Mouse (Mus musculus) small intestine, adult 2 months (tissue): ENCODE measurements at regions not wholly inside any gene's neighbourhood (a gene's known extent, or its start where the extent isn't known, plus 50 kb on each side); places are given as distances from the start of the nearest gene placed in this dataset.

Experiments used
- H3K27ac ChIP-seq: fragments of 200-500 bp; 2 replicates; pipeline ENCODE4 v1.5.1; 2012; ENCODE audit warnings: low read depth, low read length, control low read depth, inconsistent platforms; ENCODE audit not compliant: insufficient read depth
- H3K27me3 ChIP-seq: fragments of 200-500 bp; 2 replicates; pipeline ENCODE4 v1.6.1; 2012; ENCODE audit warnings: mild to moderate bottlenecking, moderate library complexity, low read length, inconsistent platforms; ENCODE audit not compliant: control insufficient read depth, insufficient read depth
- H3K36me3 ChIP-seq: fragments of 200-500 bp; 2 replicates; pipeline ENCODE4 v1.6.1; 2012; ENCODE audit warnings: mild to moderate bottlenecking, low read length, control low read depth, inconsistent platforms; ENCODE audit not compliant: control insufficient read depth, insufficient read depth
- H3K4me1 ChIP-seq: fragments of 200-500 bp; 2 replicates; pipeline ENCODE4 v1.6.1; 2012; ENCODE audit warnings: low read length, inconsistent platforms, mixed read lengths; ENCODE audit not compliant: control insufficient read depth, insufficient read depth, insufficient read length
- H3K4me3 ChIP-seq: fragments of 200-500 bp; 2 replicates; pipeline ENCODE4 v1.5.1; 2012; ENCODE audit warnings: low read depth, mild to moderate bottlenecking, control low read depth, inconsistent platforms, low read length, moderate library complexity
- CTCF ChIP-seq: fragments of 200-500 bp; IDR thresholded peaks from 2 replicates; pipeline ENCODE4 v1.5.1; 2012; ENCODE audit warnings: low read depth, mild to moderate bottlenecking, control low read depth, inconsistent platforms, low read length, moderate library complexity, mixed read lengths; ENCODE audit not compliant: insufficient replicate concordance, insufficient read length; ENCODE audit errors: extremely low read depth
- POLR2A ChIP-seq: fragments of 200-500 bp; IDR thresholded peaks from 2 replicates; pipeline ENCODE4 v1.6.1; 2012; ENCODE audit warnings: low read depth, mild to moderate bottlenecking, control low read depth, inconsistent platforms, low read length, moderate library complexity
- WGBS: fragments of 180-500 bp; shearing (Covaris S2); methylation state at CpG from one replicate; pipeline ENCODE4 v1.1.7; 2018; 5-methylcytosine and 5-hydroxymethylcytosine counted together

DNA sequence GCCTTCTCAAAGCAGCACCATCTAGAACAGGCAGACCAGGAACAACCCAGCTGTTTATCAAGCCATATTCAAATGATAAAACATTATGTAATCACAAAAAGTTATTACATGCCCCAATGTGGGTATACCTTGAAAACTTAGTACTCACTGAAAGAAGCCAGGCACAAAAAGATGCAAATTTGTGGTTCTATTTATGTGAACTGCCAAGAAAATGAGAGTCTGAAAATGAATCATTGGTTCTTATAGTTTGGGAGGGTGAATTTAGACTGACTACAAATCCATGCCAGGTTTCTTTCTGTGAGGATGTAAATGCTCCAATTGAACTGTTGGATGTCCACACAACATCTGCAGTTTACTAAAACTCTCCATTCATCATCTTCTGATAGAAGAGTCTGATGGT is 541.2 kb upstream of the Pdzrn3 start:
- Histone ChIP-seq H3K27ac (no peak overlapping the region), H3K4me1 (no peaks in the 10 kb centered on the region), H3K27me3 (no peaks in the 10 kb centered on the region), H3K4me3 (no peak overlapping the region), H3K36me3 (no peaks in the 10 kb centered on the region)
- no peak for TF ChIP-seq POLR2A
- no peak for TF ChIP-seq CTCF

GRCm38 (mm10) chr6:101905029-101905342 is 527.3 kb upstream of the Pdzrn3 start:
- Histone ChIP-seq H3K36me3 (no peaks in the 10 kb centered on the region), H3K4me1 (no peaks in the 10 kb centered on the region), H3K27me3 (no peaks in the 10 kb centered on the region), H3K27ac (no peak overlapping the region), H3K4me3 (no peak overlapping the region)
- 81% methylated on average over 2 of the region's 2 CpGs for WGBS
- TF ChIP-seq POLR2A (no peak), CTCF (no peak)

DNA sequence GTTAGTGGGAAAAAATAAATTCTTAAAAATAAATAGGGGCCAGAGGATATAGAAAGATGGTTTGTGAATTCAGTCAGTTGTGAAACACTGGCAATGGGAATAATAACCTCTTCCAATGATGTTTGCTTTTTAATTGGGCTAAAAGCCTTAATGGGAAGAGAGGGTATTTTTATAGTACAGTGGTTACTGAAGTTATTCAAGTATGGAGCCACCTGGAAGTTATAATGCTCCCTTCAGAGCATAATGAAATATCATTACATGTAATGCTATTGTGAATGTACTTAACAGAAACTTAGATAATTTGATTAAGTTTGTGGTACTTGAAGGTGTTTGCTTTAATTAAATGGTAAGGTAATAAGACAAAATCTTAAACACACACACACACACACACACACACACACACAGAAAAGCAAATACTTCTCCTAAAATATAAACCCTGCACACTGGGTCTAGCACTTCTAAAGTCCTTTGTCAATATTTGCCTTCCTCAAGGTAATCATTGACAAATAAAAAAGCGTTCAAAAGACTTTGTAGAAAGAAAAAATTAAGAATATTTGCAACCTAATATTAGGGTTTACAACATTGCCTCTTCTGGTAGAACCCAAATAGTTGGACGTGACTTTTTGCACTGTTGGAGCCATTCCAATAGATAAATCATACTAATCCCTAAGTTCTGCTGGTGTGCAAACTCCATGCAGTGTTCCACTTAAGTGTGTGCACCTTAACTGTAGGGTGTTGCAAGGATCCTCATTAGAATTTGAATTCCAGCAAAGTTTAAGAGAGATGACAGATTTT is 526.7 kb upstream of the Pdzrn3 start:
- 10% methylated on average over 2 of the region's 2 CpGs for WGBS
- no peaks in the 10 kb centered on the region for H3K4me1 ChIP-seq
- no peak overlapping the region for H3K27ac ChIP-seq
- no peaks in the 10 kb centered on the region for H3K27me3 ChIP-seq
- no peak for TF ChIP-seq POLR2A
- TF ChIP-seq CTCF = no peak
- H3K4me3 ChIP-seq = no peak overlapping the region
- no peaks in the 10 kb centered on the region for H3K36me3 ChIP-seq

- H3K4me1 ChIP-seq = no peaks in the 10 kb centered on the region
- TF ChIP-seq CTCF = no peak
- no peak for TF ChIP-seq POLR2A
- WGBS = 64% methylated on average over 2 of the region's 2 CpGs
- H3K36me3 ChIP-seq = no peaks in the 10 kb centered on the region
- no peaks in the 10 kb centered on the region for H3K27me3 ChIP-seq
- no peak overlapping the region for H3K27ac ChIP-seq
- H3K4me3 ChIP-seq = no peak overlapping the region
Measured at GRCm38 (mm10) chr6:101902276-101902675, 524.6 kb upstream of the Pdzrn3 start.

DNA sequence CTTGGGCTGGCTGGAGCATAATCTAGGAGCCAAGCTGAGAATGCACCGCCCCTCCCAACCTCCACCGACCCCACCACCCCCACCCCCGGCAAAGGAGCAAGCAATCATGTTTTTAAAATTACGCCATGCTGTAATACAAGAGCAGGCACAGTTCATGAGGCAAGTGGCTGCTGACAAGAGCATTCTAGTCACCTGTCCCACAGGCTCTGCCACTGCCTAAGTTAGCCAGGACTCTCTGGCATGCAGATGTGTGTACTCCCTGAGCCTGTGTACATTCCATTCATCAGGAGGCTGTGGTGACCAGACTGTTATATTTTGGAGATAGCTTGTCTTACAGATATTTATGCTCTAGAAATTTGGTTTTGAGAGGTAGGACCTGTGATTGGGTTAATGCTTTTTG is 520.8 kb upstream of the Pdzrn3 start:
- no peak overlapping the region for H3K4me3 ChIP-seq
- H3K27ac ChIP-seq = no peak overlapping the region
- TF ChIP-seq CTCF (no peak), POLR2A (no peak)
- no peaks in the 10 kb centered on the region for H3K27me3 ChIP-seq
- 80% methylated on average over 4 of the region's 4 CpGs for WGBS
- H3K36me3 ChIP-seq = no peaks in the 10 kb centered on the region
- H3K4me1 ChIP-seq = no peaks in the 10 kb centered on the region

GRCm38 (mm10) chr6:101890655-101891054 is 513.0 kb upstream of the Pdzrn3 start:
- Histone ChIP-seq H3K4me1 (no peaks in the 10 kb centered on the region), H3K27ac (no peak overlapping the region), H3K4me3 (no peak overlapping the region), H3K27me3 (no peaks in the 10 kb centered on the region), H3K36me3 (no peaks in the 10 kb centered on the region)
- TF ChIP-seq CTCF = no peak
- no peak for TF ChIP-seq POLR2A

GRCm38 (mm10) chr6:101882938-101883337 is 505.2 kb upstream of the Pdzrn3 start:
- 68% methylated on average over 4 of the region's 4 CpGs for WGBS
- Histone ChIP-seq H3K27me3 (no peaks in the 10 kb centered on the region), H3K4me1 (no peaks in the 10 kb centered on the region), H3K4me3 (no peak overlapping the region), H3K27ac (no peak overlapping the region), H3K36me3 (no peaks in the 10 kb centered on the region)
- no peak for TF ChIP-seq CTCF
- no peak for TF ChIP-seq POLR2A
